Mouse (Mus musculus) brain, embryonic 14.5 days (tissue): ENCODE data around the gene Ncan.

ENCODE experiments used
- CTCF ChIP-seq: fragments of 200-500 bp; IDR thresholded peaks from 2 replicates; pipeline ENCODE4 v1.5.1; 2012; ENCODE audit warnings: inconsistent platforms, mild to moderate bottlenecking, moderate library complexity, borderline replicate concordance; ENCODE audit not compliant: insufficient read depth, insufficient read length; ENCODE audit errors: extremely low read depth
- POLR2A ChIP-seq: fragments of 200-500 bp; IDR thresholded peaks from 2 replicates; pipeline ENCODE4 v1.6.1; 2012; ENCODE audit warnings: mild to moderate bottlenecking, inconsistent platforms, borderline replicate concordance; ENCODE audit not compliant: poor library complexity, insufficient read depth, insufficient read length, severe bottlenecking; ENCODE audit errors: extremely low read depth

DNA sequence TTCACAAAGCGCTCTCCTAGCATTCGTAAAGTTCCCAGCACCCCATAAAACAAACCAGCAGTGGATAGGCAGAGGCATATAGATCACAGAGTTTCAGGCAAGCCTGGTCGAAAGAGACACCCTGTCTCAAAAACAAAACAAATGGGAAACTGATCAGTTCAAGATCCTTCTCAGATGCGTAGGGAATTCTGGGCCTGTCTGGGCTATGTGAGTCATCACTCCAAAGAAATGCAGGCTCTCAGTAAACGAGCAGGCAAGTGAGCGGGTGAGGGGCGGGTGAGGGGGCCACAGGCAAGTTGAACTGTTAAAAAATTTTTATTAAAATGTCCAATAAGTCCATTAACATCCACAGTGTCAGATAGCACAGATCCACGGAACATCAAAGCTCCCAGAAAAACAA lies 27.9 kb downstream of the Ncan start:
- TF ChIP-seq POLR2A (no peak), CTCF (no peak)
